Mouse (Mus musculus) Patski (cell line): ENCODE measurements around the gene Rcor3. TPM values are rescaled to one million over a fixed set of nuclear protein-coding genes. Genes with fewer than 3 reads are reported as not detected.
A peak's percentile ranks its signal among the peaks of the same experiment; 100 is the strongest.

ENCODE experiments used
- ATAC-seq: fragments of 100-300 bp; one replicate; pipeline ENCODE4 v1.8.0; 2021
- CTCF ChIA-PET: fragments of 350-600 bp; sonication (Branson Sonifier 250); formaldehyde crosslinking; loops from one replicate; lab custom pipeline; 2022; ENCODE audit warnings: inconsistent platforms; lab: Charles Lee
- POLR2A ChIA-PET: fragments of 350-600 bp; sonication (Branson Sonifier 250); formaldehyde crosslinking; loops from one replicate; lab custom pipeline; 2022; ENCODE audit warnings: antibody characterized with exemption, inconsistent platforms; lab: Charles Lee
- DNase-seq: peaks from one replicate; pipeline ENCODE4 v3.0.0-alpha.2; 2011; ENCODE audit warnings: low read depth, low spot score
- H3K27me3 ChIP-seq: fragments of 371-371 bp; one replicate; pipeline ENCODE4 v1.5.1; 2021
- CTCF ChIP-seq: fragments of 100-300 bp; IDR thresholded peaks from one replicate; pipeline ENCODE4 v1.5.1; 2021
- in situ Hi-C: fragments of 300-500 bp; cut with MboI; formaldehyde crosslinking; loops from 3 replicates; pipeline ENCODE4 v1.11.1; 2018; ENCODE audit warnings: low pct_unique_long_range_greater_than_20kb, mixed read lengths
- polyA plus RNA-seq: library from polyadenylated mRNA; unstranded; gene quantifications from one replicate; pipeline ENCODE4 v1.2.3, GENCODE M21; 2021

Rcor3 gene
- polyA plus RNA-seq: 34.2 TPM

DNA sequence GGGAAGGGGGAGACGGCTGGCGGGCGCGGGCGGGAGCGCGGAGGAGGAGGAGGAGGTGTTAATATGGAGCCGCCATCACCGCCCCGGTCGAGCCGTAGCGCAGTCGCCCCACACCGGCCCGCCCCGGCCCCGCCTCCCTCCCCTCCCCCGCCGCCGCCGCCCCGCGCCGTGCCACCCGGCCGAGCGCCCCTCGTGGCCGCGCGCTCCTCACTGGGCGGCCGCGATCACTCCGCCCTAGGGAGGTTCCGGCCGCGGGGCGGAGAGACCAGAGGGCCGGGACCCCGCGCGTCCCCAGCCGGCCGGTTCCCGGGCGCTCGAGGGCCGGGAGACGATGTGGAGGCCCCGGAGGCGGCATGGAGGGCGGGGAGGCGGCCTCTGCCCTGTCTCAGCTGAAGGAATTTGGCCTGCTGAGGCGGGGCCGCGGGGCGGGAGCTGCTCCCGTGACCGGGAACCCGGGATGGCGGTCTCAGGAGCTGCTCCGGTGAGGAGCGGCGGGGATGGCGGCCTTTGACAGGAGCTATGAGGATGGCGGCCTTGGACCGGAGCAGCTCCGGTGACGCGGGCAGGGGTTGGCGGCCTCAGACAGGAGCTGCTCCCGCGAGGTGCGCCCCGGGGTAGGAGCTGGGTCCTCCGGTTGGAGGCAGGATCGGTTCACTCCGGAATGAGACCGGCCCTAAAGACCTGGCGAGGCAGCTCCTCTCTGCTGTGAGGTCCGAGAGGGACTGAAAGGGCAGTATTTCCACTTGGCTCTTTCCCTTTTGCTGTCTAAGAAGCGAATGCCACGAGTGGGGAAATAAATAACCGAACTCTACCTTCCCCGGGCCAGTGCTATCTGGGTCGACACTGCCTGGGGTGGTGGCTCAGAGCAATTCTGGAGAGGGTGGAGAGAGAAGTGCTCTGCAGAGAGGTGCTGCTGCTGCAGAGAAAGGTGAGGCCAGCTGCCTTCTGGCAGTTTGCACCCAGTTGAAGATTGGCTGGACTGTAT is at the start of gene Rcor3:
TSS of gene Rcor3 (minus strand) at position 137 of the 985 bp plus-strand sequence.
- POLR2A ChIA-PET: no interaction called here
- in situ Hi-C loops: no loop called here
- ATAC-seq: peak; percentile 75
- no peaks in the 10 kb centered on the region for H3K27me3 ChIP-seq
- no peak for DNase-seq
- CTCF ChIA-PET: no interaction called here
- no peak for TF ChIP-seq CTCF

DNA sequence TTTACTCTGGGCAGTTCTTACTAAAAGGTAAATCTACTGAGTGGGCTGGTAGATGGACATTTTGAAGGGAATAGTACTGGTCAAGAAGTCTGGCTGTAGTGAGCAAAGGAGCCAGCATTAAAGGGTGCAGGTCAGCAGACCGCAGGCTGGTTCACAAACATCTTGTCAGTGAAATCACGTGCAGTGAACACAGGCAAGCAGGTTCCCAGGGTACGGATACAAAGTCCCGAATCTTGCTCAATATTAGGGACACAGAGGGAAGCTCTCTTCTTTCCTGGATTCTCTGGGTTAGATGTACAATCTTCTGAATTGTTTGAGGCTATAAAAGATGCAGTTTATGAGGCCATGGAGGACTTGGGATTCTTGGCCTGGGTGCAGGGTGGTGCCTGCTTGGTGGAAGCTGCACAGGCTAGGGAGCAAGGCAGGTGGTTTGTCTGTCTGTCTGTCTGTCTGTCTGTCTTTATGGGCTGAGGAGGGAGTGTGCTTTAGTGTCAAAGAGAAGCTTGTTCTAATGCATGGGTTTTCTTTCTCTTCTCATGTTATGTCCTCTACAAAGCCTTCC is 43.9 kb upstream of the Rcor3 start:
- DNase-seq (no peak), ATAC-seq (no peak)
- CTCF ChIA-PET: no interaction called here
- no peak for TF ChIP-seq CTCF
- H3K27me3 ChIP-seq: peaks cover 3% of the 10 kb centered on the region
- in situ Hi-C loops: loop anchor here (25.0 kb wide), 1 partner anchor 731 kb away; no protein-coding TSS in a partner anchor
- POLR2A ChIA-PET: no interaction called here

DNA sequence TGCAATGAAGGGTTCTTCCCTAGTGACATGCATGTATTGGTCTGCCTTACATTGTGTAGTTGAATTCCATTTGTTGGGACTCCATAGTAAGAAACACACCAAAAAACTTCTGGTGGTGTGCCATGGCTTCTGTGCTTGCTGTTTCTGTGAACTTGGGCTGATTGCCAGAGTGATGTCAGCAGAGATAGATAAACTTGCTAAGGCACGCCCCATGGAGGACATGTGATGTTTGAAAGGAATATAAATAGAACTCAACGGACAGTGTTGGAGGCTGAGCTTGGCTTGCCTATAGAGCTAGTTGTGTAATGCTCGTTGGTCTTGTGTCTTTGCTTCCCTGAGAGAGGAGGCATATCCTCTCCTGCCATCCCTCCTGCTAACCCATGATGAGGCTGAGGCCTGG is 42.0 kb upstream of the Rcor3 start:
- peaks cover 3% of the 10 kb centered on the region for H3K27me3 ChIP-seq
- CTCF ChIA-PET: no interaction called here
- POLR2A ChIA-PET: no interaction called here
- ATAC-seq (no peak), DNase-seq (no peak)
- no peak for TF ChIP-seq CTCF
- in situ Hi-C loops: loop anchor here (25.0 kb wide), 1 partner anchor 732 kb away; no protein-coding TSS in a partner anchor

DNA sequence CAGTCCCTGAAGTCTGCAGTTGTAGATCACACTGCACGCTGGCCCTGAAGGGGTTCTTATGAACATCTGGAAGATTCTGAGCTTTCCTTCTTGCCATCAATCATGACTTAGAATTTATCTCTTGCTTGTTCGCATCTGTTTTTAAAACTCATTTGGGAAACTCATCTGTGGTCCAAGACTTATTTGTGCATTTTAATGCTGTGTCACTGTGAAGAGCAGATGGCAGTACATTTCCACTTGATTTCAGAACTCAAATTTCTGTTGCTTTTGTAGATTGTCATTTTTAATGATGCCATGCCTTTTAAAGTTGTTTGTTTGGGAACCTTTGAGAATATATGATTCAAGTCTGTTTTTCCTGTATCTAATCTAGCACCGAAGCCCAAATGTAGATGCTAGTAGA is 33.6 kb upstream of the Rcor3 start:
- ChIA-PET POLR2A (interaction anchor here (0.5 to 0.6 kb wide), 2 partner anchors 133 to 932 kb away, joined by 3 read pairs; no protein-coding TSS in a partner anchor), CTCF (no interaction called here)
- no peak for ATAC-seq
- DNase-seq: no peak
- in situ Hi-C loops: no loop called here
- peaks cover 4% of the 10 kb centered on the region for H3K27me3 ChIP-seq
- no peak for TF ChIP-seq CTCF

DNA sequence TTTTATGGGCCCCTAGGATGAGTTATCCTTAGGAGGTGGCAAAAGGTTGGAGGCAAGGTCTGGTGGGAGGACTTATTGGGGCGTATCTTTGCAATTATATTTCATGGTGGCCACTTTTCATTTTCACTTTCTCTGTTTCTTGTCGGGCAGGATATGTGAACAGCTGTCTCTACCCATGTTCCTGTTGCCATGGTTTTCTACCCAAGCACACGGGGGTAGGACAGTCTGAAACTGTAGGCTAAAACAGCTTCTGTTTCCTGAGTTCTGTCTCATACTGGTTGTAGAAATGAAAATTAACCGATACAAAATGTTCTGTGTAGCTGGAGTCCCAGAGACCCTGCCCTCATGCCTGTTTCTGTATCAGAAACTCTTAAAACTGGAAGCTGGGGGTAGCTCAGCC is 13.3 kb upstream of the Rcor3 start:
- TF ChIP-seq CTCF: no peak
- DNase-seq (no peak), ATAC-seq (no peak)
- no peaks in the 10 kb centered on the region for H3K27me3 ChIP-seq
- ChIA-PET POLR2A (no interaction called here), CTCF (no interaction called here)
- in situ Hi-C loops: no loop called here

DNA sequence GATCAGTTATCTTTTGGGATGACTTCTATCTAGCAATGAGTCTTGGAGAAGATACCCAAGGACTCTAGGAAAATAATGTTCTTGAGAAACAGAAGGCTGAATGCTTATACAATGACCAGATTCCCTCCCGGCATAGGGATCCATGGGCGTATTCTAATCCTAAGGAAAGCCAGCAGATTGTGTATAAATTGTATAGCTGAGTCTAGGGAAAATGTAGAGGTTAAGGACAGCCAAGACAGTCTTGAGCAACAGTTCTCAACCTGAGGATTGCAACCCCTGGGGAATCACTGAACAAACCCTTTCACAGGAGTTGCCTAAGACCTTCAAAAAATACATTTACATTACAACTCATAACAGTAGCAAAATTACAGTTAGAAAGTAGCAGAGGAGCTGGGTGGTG is 2.5 kb upstream of the Rcor3 start:
- ATAC-seq: no peak
- POLR2A ChIA-PET: interaction anchor here (0.7 kb wide), 1 partner anchor 166 kb away, joined by 3 read pairs; no protein-coding TSS in a partner anchor

DNA sequence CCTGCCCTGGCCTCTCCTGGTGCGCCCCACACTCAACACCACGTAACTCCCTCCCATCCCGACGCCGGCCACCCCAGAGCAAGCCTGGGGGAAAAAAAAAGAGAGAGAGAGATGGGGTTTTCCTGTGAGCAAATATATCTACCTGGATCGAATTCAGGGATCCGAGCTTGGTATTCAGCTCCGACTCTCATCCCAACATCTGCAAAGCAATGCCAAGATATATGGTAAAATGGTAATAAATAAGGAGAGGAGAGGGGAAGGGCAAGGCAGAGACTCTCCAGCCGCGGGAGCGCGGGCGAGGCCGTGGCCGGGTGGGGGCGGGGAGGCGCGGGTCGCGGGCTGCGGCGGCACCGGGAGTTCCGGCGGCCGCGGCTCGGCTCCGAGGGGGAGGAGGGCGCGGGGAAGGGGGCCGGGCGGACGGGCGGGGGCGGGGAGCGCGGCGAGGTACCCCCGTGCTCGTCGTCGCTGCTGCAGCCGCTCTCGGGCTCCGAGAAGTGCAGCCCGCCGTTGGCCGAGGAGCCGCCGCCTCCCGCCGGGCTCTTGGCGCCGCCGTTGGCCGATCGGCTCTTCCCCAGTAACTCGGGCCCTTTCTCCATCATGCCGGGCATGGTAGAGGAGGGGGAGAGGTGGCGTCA is 454 bp downstream of the Rcor3 start:
- no peak for TF ChIP-seq CTCF
- DNase-seq (no peak), ATAC-seq (peak; percentile 34)
- ChIA-PET CTCF (no interaction called here), POLR2A (no interaction called here)
- in situ Hi-C loops: no loop called here
- no peaks in the 10 kb centered on the region for H3K27me3 ChIP-seq

More for the DNA sequence above, 2.5 kb upstream of the Rcor3 start:
- in situ Hi-C loops: no loop called here
- CTCF ChIA-PET: interaction anchor here (0.7 to 1.2 kb wide), 2 partner anchors 35 to 37 kb away, joined by 3 read pairs; no protein-coding TSS in a partner anchor
- TF ChIP-seq CTCF: no peak
- no peaks in the 10 kb centered on the region for H3K27me3 ChIP-seq
- no peak for DNase-seq

DNA sequence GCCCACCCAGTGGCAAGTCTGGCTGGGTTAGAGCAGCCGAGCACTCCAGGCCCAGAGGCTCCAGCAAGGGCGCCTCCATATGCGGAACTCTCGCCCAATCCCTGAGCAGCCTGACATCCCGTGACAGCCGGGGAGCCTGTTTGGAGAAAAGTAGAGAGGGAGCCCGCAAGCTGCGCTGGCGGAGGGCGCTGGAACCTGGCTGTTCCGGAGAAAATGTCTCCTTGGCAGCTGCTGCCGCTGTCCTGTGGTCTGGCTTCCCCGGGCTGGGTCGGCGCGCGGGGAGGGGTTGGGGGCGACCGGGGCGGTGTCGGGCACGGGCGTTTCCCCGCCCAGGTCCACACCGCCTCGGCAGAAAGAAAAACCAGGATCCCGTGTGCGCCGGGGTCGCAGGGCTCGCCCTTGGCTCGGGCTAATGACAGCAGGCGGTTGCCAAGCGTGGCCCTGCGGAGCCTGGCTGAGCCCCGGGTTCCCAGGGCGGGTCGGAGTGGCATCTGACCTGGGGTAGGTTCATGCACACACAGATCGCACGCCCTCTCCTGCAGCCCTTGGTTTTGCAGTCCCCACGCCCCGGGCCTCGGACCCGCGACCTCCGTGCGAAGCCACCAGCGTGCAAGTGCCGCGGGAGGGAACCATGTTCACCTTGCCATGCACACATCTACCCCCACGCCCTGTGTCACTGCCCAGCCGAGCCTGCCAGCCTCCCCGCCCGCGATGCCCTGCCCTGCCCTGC is 1.1 kb downstream of the Rcor3 start:
- ATAC-seq: peak; percentile 63
- H3K27me3 ChIP-seq: no peaks in the 10 kb centered on the region
- in situ Hi-C loops: no loop called here
- peak; percentile 50 for DNase-seq
- TF ChIP-seq CTCF: no peak
- ChIA-PET POLR2A (interaction anchor here (1.2 kb wide), 1 partner anchor 15 kb away, joined by 5 read pairs; no protein-coding TSS in a partner anchor), CTCF (interaction anchor here (1.9 kb wide), 1 partner anchor 27 kb away, joined by 5 read pairs; no protein-coding TSS in a partner anchor)

DNA sequence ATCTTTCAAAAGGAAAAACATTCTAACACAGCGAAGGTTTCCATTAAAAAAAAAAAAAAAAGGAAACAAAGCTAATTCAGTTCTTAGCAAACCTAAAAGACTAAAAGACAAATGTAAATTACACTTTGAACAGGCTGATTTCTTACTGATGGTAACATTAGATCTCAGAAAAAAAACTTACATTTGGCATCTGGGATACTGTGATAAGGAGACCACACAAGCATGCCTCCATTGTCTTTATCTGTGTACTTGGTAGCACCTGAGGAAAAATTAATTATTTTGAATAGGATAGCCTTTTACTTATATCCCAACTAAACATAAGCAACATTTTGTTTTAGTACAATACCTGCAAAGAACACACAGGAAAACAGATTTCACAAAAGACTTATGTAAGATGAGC is 7.7 kb downstream of the Rcor3 start:
- DNase-seq (no peak), ATAC-seq (no peak)
- no peaks in the 10 kb centered on the region for H3K27me3 ChIP-seq
- CTCF ChIA-PET: no interaction called here
- in situ Hi-C loops: no loop called here
- TF ChIP-seq CTCF: no peak
- POLR2A ChIA-PET: interaction anchor here (0.6 kb wide), 1 partner anchor 757 kb away, joined by 3 read pairs; no protein-coding TSS in a partner anchor

DNA sequence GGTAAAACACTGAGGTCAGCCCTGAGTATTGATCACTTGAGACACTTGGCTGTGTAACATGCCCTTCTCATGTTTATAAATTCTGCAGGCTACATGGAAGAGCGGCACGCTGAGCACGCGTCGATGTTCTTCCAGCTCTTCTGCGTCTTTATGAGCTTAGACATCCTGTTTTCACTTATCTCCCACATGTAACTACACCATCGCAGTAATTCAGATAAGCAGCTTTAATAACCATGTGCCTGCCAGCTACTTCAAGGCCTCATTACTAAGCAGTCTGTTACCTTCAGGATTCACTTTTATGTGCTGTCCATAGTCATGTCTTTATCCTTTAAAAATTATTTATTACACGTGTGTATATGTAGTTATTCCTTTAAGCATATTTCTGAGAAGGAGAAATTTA is 9.5 kb downstream of the Rcor3 start:
- ChIA-PET CTCF (interaction anchor here (1.3 kb wide), 1 partner anchor 9 kb away, joined by 4 read pairs; no protein-coding TSS in a partner anchor), POLR2A (no interaction called here)
- ATAC-seq: no peak
- in situ Hi-C loops: no loop called here
- DNase-seq: no peak
- no peaks in the 10 kb centered on the region for H3K27me3 ChIP-seq
- TF ChIP-seq CTCF: no peak
